Mouse (Mus musculus) midbrain, embryonic 14.5 days (tissue): ENCODE measurements around the gene Gpr18. TPM values are rescaled to one million over a fixed set of nuclear protein-coding genes. Genes with fewer than 3 reads are reported as not detected.
"Not testable (repeated sequence)": the region's sequence is repeated elsewhere in the genome, so short reads cannot be mapped to it uniquely, and the experiment has no call there.

ENCODE experiments used
- ATAC-seq: fragments of 200-750 bp; cut with Nextera tagmentation; 2 replicates; pipeline ENCODE4 v1.8.0; 2017; ENCODE audit warnings: moderate number of reproducible peaks, moderate library complexity; ENCODE audit not compliant: low FRiP score, low TSS enrichment
- DNase-seq: peaks from one replicate; pipeline ENCODE4 v3.0.0-alpha.2; 2015
- H3K27ac ChIP-seq: fragments of 300-500 bp; sonication (generic); replicated peaks from 2 replicates; pipeline ENCODE4 v1.5.1; 2014; ENCODE audit warnings: mild to moderate bottlenecking, low read depth, low read length, moderate library complexity
- H3K27me3 ChIP-seq: fragments of 300-500 bp; sonication (generic); 2 replicates; pipeline ENCODE4 v1.6.1; 2014; ENCODE audit warnings: low read length, control low read depth, mixed read lengths; ENCODE audit not compliant: control insufficient read depth, insufficient read depth
- H3K36me3 ChIP-seq: fragments of 300-500 bp; sonication (generic); 2 replicates; pipeline ENCODE4 v1.6.1; 2014; ENCODE audit warnings: low read length, control low read depth; ENCODE audit not compliant: control insufficient read depth, insufficient read depth
- H3K4me1 ChIP-seq: fragments of 300-500 bp; sonication (generic); 2 replicates; pipeline ENCODE4 v1.6.1; 2014; ENCODE audit warnings: mild to moderate bottlenecking, antibody characterized with exemption, low read length, control low read depth; ENCODE audit not compliant: control insufficient read depth, insufficient read depth
- H3K4me2 ChIP-seq: fragments of 300-500 bp; sonication (generic); 2 replicates; pipeline ENCODE4 v1.6.1; 2014; ENCODE audit warnings: mild to moderate bottlenecking, low read length, moderate library complexity
- H3K4me3 ChIP-seq: fragments of 300-500 bp; sonication (generic); replicated peaks from 2 replicates; pipeline ENCODE4 v1.5.1; 2014; ENCODE audit warnings: low read depth, low read length
- H3K9ac ChIP-seq: fragments of 300-500 bp; sonication (generic); replicated peaks from 2 replicates; pipeline ENCODE4 v1.6.1; 2014; ENCODE audit warnings: mild to moderate bottlenecking, low read length, moderate library complexity
- H3K9me3 ChIP-seq: fragments of 300-500 bp; sonication (generic); 2 replicates; pipeline ENCODE4 v1.6.1; 2016; ENCODE audit warnings: low read length, control low read depth, mixed read lengths; ENCODE audit not compliant: control insufficient read depth
- WGBS: fragments of 180-500 bp; shearing (Covaris S2); extraction: QIAGEN DNeasy Blood & Tissue Kit; methylation state at CpG from one replicate; pipeline ENCODE4 v1.1.7; 2014; 5-methylcytosine and 5-hydroxymethylcytosine counted together
- polyA plus RNA-seq: library from polyadenylated mRNA; unstranded; fragments of >200 nt; fragmentation: Nextera tagmentation; extraction: Ambion mirVana; gene quantifications from 2 replicates; pipeline ENCODE4 v1.2.1, GENCODE M21; 2014

The Gpr18 gene
- polyA plus RNA-seq, 1 experiment from 2014 or later, result not detected

- H3K4me2 ChIP-seq, result peak within 1 kb of the TSS; percentile 73
- H3K36me3 ChIP-seq, result no peaks in the 10 kb centered on the region
- H3K27ac ChIP-seq, result peak within 1 kb of the TSS; percentile 91
- DNase-seq, result peak; percentile 100
- peak within 1 kb of the TSS; percentile 93 for H3K9ac ChIP-seq
- WGBS, result under 1% methylated on average over 61 of the region's 61 CpGs
- peaks cover 10% of the 10 kb centered on the region; the same call in 1 of the 2 replicates for H3K4me1 ChIP-seq
- no peaks in the 10 kb centered on the region for H3K27me3 ChIP-seq
- peak within 1 kb of the TSS; percentile 95 for H3K4me3 ChIP-seq
- ATAC-seq, result peak; percentile 98
- H3K9me3 ChIP-seq, result no peaks in the 10 kb centered on the region
These were observed 37.3 kb downstream of the Gpr18 start, which contains the start of gene Ubac2 for GRCm38 (mm10) chr14:121878176-121878858. Gene Ubac2 (plus strand): TSS chr14:121878620.

GRCm38 (mm10) chr14:121877640-121878039, 37.9 kb downstream of the Gpr18 start:
- H3K4me1 ChIP-seq, result peaks cover 10% of the 10 kb centered on the region; the same call in 1 of the 2 replicates
- H3K27ac ChIP-seq, result peak overlapping the region; percentile 91
- H3K4me2 ChIP-seq, result peak overlapping the region; percentile 73
- H3K4me3 ChIP-seq, result peak overlapping the region; percentile 95
- H3K9me3 ChIP-seq, result no peaks in the 10 kb centered on the region
- 31% methylated on average over 8 of the region's 8 CpGs for WGBS
- no peaks in the 10 kb centered on the region for H3K27me3 ChIP-seq
- DNase-seq (no peak), ATAC-seq (no peak; the same call in 1 of the 2 replicates)
- H3K9ac ChIP-seq, result peak overlapping the region; percentile 93; the same call in 1 of the 2 replicates
- H3K36me3 ChIP-seq, result no peaks in the 10 kb centered on the region

- 89% methylated on average over 2 of the region's 2 CpGs for WGBS
These were observed 38.7 kb downstream of the Gpr18 start for GRCm38 (mm10) chr14:121876860-121877259.

GRCm38 (mm10) chr14:121876190-121876589, 39.4 kb downstream of the Gpr18 start:
- H3K9ac ChIP-seq, H3K27me3 ChIP-seq, H3K4me1 ChIP-seq, DNase-seq, H3K4me3 ChIP-seq, H3K27ac ChIP-seq, H3K4me2 ChIP-seq, ATAC-seq, H3K36me3 ChIP-seq, H3K9me3 ChIP-seq: not testable (repeated sequence)
- 70% methylated on average over 2 of the region's 2 CpGs for WGBS

More at GRCm38 (mm10) chr14:121876860-121877259, 38.7 kb downstream of the Gpr18 start:
- ATAC-seq (no peak), DNase-seq (no peak)
- Histone ChIP-seq H3K9me3 (no peaks in the 10 kb centered on the region), H3K4me1 (peaks cover 10% of the 10 kb centered on the region; the same call in 1 of the 2 replicates), H3K9ac (no peak overlapping the region), H3K27me3 (no peaks in the 10 kb centered on the region), H3K4me2 (no peak overlapping the region), H3K27ac (no peak overlapping the region), H3K36me3 (no peaks in the 10 kb centered on the region), H3K4me3 (no peak overlapping the region)

GRCm38 (mm10) chr14:121873646-121874045, 41.9 kb downstream of the Gpr18 start:
- H3K36me3 ChIP-seq, result no peaks in the 10 kb centered on the region
- no peak overlapping the region for H3K4me3 ChIP-seq
- no peak overlapping the region for H3K27ac ChIP-seq
- no peaks in the 10 kb centered on the region for H3K27me3 ChIP-seq
- WGBS, result 89% methylated on average over 4 of the region's 4 CpGs
- no peaks in the 10 kb centered on the region for H3K4me1 ChIP-seq
- H3K9ac ChIP-seq, result no peak overlapping the region
- DNase-seq (no peak), ATAC-seq (no peak)
- H3K4me2 ChIP-seq, result no peak overlapping the region
- no peaks in the 10 kb centered on the region for H3K9me3 ChIP-seq

GRCm38 (mm10) chr14:121873172-121873571, 42.4 kb downstream of the Gpr18 start:
- WGBS, result 77% methylated on average over 2 of the region's 2 CpGs
- no peaks in the 10 kb centered on the region for H3K4me1 ChIP-seq
- no peak overlapping the region for H3K27ac ChIP-seq
- DNase-seq (no peak), ATAC-seq (no peak)
- no peaks in the 10 kb centered on the region for H3K9me3 ChIP-seq
- no peak overlapping the region for H3K9ac ChIP-seq
- no peak overlapping the region for H3K4me2 ChIP-seq
- H3K4me3 ChIP-seq, result no peak overlapping the region
- no peaks in the 10 kb centered on the region for H3K36me3 ChIP-seq
- no peaks in the 10 kb centered on the region for H3K27me3 ChIP-seq

GRCm38 (mm10) chr14:121872760-121873159, 42.8 kb downstream of the Gpr18 start:
- 89% methylated on average over 1 of the region's 1 CpGs for WGBS
- Histone ChIP-seq H3K27me3 (no peaks in the 10 kb centered on the region), H3K9ac (no peak overlapping the region), H3K4me1 (no peaks in the 10 kb centered on the region), H3K4me2 (no peak overlapping the region), H3K4me3 (no peak overlapping the region), H3K27ac (no peak overlapping the region), H3K36me3 (no peaks in the 10 kb centered on the region), H3K9me3 (no peaks in the 10 kb centered on the region)
- ATAC-seq (no peak), DNase-seq (no peak)

- Histone ChIP-seq H3K9me3 (no peaks in the 10 kb centered on the region), H3K9ac (no peak overlapping the region), H3K36me3 (no peaks in the 10 kb centered on the region), H3K4me3 (no peak overlapping the region), H3K4me2 (no peak overlapping the region), H3K27me3 (no peaks in the 10 kb centered on the region), H3K27ac (no peak overlapping the region), H3K4me1 (no peaks in the 10 kb centered on the region)
- WGBS, result 61% methylated on average over 1 of the region's 1 CpGs
- ATAC-seq (no peak), DNase-seq (peak; percentile 21)
These were observed 46.5 kb downstream of the Gpr18 start for GRCm38 (mm10) chr14:121869111-121869510.

- Histone ChIP-seq H3K4me2 (no peak overlapping the region), H3K9me3 (no peaks in the 10 kb centered on the region), H3K27me3 (no peaks in the 10 kb centered on the region), H3K4me1 (no peaks in the 10 kb centered on the region), H3K9ac (no peak overlapping the region), H3K4me3 (no peak overlapping the region), H3K36me3 (no peaks in the 10 kb centered on the region), H3K27ac (no peak overlapping the region)
- no peak for ATAC-seq
- no peak for DNase-seq
- WGBS, result 88% methylated on average over 3 of the region's 3 CpGs
These were observed 49.0 kb downstream of the Gpr18 start for GRCm38 (mm10) chr14:121866574-121866973.
